Mouse (Mus musculus): ENCODE results near the gene Grn. TPM values are rescaled to one million over a fixed set of nuclear protein-coding genes. Genes with fewer than 3 reads are reported as not detected.
A peak's percentile ranks its signal among the peaks of the same experiment; 100 is the strongest.
"Not testable (repeated sequence)": the region's sequence is repeated elsewhere in the genome, so short reads cannot be mapped to it uniquely, and the experiment has no call there.

Gene Grn
- polyA plus RNA-seq (2016; fragmentation: Nextera tagmentation; extraction: Ambion mirVana) = 109 and 151 TPM in 2 replicates

- DNase-seq (ENCODE audit: low spot score) = peak; percentile 97
- Histone ChIP-seq H3K36me3 (peaks cover 27% of the 10 kb centered on the region), H3K27me3 (ENCODE audit: insufficient read depth, poor library complexity, severe bottlenecking) (no peaks in the 10 kb centered on the region), H3K9me3 (no peaks in the 10 kb centered on the region), H3K4me3 (peak within 1 kb of the TSS; percentile 78), H3K27ac (peak within 1 kb of the TSS; percentile 88), H3K4me1 (peaks cover 38% of the 10 kb centered on the region)
- under 1% methylated on average over 29 of the region's 29 CpGs for WGBS
Measured at GRCm38 (mm10) chr11:102430121-102431017, at the start of gene Grn. Grn (plus strand) TSS chr11:102430315.

- H3K36me3 ChIP-seq = no peaks in the 10 kb centered on the region; the same call in 1 of the 2 replicates
- peaks cover 3% of the 10 kb centered on the region; the same call in 1 of the 2 replicates for H3K9me3 ChIP-seq
- DNase-seq (ENCODE audit: low spot score) = no peak
- WGBS = 47% methylated on average over 4 of the region's 4 CpGs
- H3K27me3 ChIP-seq (ENCODE audit: insufficient read depth, poor library complexity, severe bottlenecking) = no peaks in the 10 kb centered on the region
- peaks cover 2% of the 10 kb centered on the region for H3K4me1 ChIP-seq
- no peak overlapping the region for H3K27ac ChIP-seq
- no peak overlapping the region for H3K4me3 ChIP-seq
Measured at GRCm38 (mm10) chr11:102381341-102382100, 48.6 kb upstream of the Grn start.

- WGBS = 79% methylated on average over 3 of the region's 3 CpGs
- DNase-seq (ENCODE audit: low spot score) = no peak
- Histone ChIP-seq H3K27ac (no peak overlapping the region), H3K27me3 (ENCODE audit: insufficient read depth, poor library complexity, severe bottlenecking) (no peaks in the 10 kb centered on the region), H3K4me3 (no peak overlapping the region), H3K9me3 (peaks cover 3% of the 10 kb centered on the region; the same call in 1 of the 2 replicates), H3K36me3 (no peaks in the 10 kb centered on the region; the same call in 1 of the 2 replicates), H3K4me1 (no peaks in the 10 kb centered on the region)
Measured at GRCm38 (mm10) chr11:102382794-102383193, 47.3 kb upstream of the Grn start.

- WGBS = 64% methylated on average over 1 of the region's 1 CpGs
- Histone ChIP-seq H3K36me3 (no peaks in the 10 kb centered on the region; the same call in 1 of the 2 replicates), H3K4me1 (no peaks in the 10 kb centered on the region), H3K27ac (no peak overlapping the region), H3K9me3 (peaks cover 3% of the 10 kb centered on the region; the same call in 1 of the 2 replicates), H3K4me3 (no peak overlapping the region), H3K27me3 (ENCODE audit: insufficient read depth, poor library complexity, severe bottlenecking) (no peaks in the 10 kb centered on the region)
- DNase-seq (ENCODE audit: low spot score) = peak; percentile 76
Measured at GRCm38 (mm10) chr11:102383365-102384136, 46.6 kb upstream of the Grn start.

- no peak overlapping the region for H3K27ac ChIP-seq
- 75% methylated on average over 2 of the region's 2 CpGs for WGBS
- H3K27me3 ChIP-seq (ENCODE audit: insufficient read depth, poor library complexity, severe bottlenecking) = no peaks in the 10 kb centered on the region
- no peaks in the 10 kb centered on the region for H3K36me3 ChIP-seq
- no peak overlapping the region for H3K4me3 ChIP-seq
- H3K4me1 ChIP-seq = no peaks in the 10 kb centered on the region
- no peaks in the 10 kb centered on the region for H3K9me3 ChIP-seq
- no peak for DNase-seq (ENCODE audit: low spot score)
Measured at GRCm38 (mm10) chr11:102384418-102384817, 45.7 kb upstream of the Grn start.

- WGBS = 59% methylated on average over 3 of the region's 4 CpGs
- DNase-seq (ENCODE audit: low spot score) = no peak
- no peak overlapping the region for H3K4me3 ChIP-seq
Measured at GRCm38 (mm10) chr11:102385075-102385474, 45.0 kb upstream of the Grn start.

GRCm38 (mm10) chr11:102386121-102386520, 44.0 kb upstream of the Grn start:
- 67% methylated on average over 5 of the region's 5 CpGs for WGBS

More at GRCm38 (mm10) chr11:102385075-102385474, 45.0 kb upstream of the Grn start:
- Histone ChIP-seq H3K27me3 (ENCODE audit: insufficient read depth, poor library complexity, severe bottlenecking) (no peaks in the 10 kb centered on the region), H3K4me1 (no peaks in the 10 kb centered on the region), H3K27ac (no peak overlapping the region), H3K36me3 (no peaks in the 10 kb centered on the region), H3K9me3 (no peaks in the 10 kb centered on the region)

GRCm38 (mm10) chr11:102389436-102389835, 40.7 kb upstream of the Grn start:
- not testable (repeated sequence) for H3K9me3 ChIP-seq; H3K4me3 ChIP-seq; DNase-seq (ENCODE audit: low spot score); H3K36me3 ChIP-seq; H3K27me3 ChIP-seq (ENCODE audit: insufficient read depth, poor library complexity, severe bottlenecking); H3K27ac ChIP-seq
- H3K4me1 ChIP-seq = peaks cover 17% of the 10 kb centered on the region
- WGBS = 76% methylated on average over 5 of the region's 5 CpGs

More at GRCm38 (mm10) chr11:102386121-102386520, 44.0 kb upstream of the Grn start:
- H3K4me1 ChIP-seq = no peaks in the 10 kb centered on the region
- H3K27me3 ChIP-seq (ENCODE audit: insufficient read depth, poor library complexity, severe bottlenecking) = no peaks in the 10 kb centered on the region
- H3K36me3 ChIP-seq = no peaks in the 10 kb centered on the region
- no peak for DNase-seq (ENCODE audit: low spot score)
- no peak overlapping the region for H3K27ac ChIP-seq
- no peak overlapping the region for H3K4me3 ChIP-seq
- no peaks in the 10 kb centered on the region for H3K9me3 ChIP-seq

GRCm38 (mm10) chr11:102392441-102393237, 37.5 kb upstream of the Grn start:
- whole genome bisulfite sequencing = 14% methylated on average over 15 of the region's 15 CpGs
- Histone ChIP-seq H3K4me1 (peaks cover 23% of the 10 kb centered on the region), H3K27ac (no peak overlapping the region), H3K36me3 (no peaks in the 10 kb centered on the region), H3K4me3 (peak overlapping the region; percentile 58), H3K9me3 (no peaks in the 10 kb centered on the region), H3K27me3 (ENCODE audit: insufficient read depth, poor library complexity, severe bottlenecking) (peaks cover 42% of the 10 kb centered on the region)
- no peak for DNase-seq (ENCODE audit: low spot score)

- WGBS = under 1% methylated on average over 34 of the region's 34 CpGs
- Histone ChIP-seq H3K4me1 (peaks cover 28% of the 10 kb centered on the region), H3K9me3 (no peaks in the 10 kb centered on the region), H3K27ac (no peak within 1 kb of the TSS), H3K36me3 (no peaks in the 10 kb centered on the region), H3K4me3 (peak within 1 kb of the TSS; percentile 58), H3K27me3 (ENCODE audit: insufficient read depth, poor library complexity, severe bottlenecking) (peaks cover 48% of the 10 kb centered on the region)
- peak; percentile 94 for DNase-seq (ENCODE audit: low spot score)
Measured at GRCm38 (mm10) chr11:102393238-102393634, 36.9 kb upstream of the Grn start, which contains the start of gene Rundc3a. Rundc3a (plus strand) TSS chr11:102393403.

GRCm38 (mm10) chr11:102393719-102394420, 36.2 kb upstream of the Grn start:
- Histone ChIP-seq H3K36me3 (no peaks in the 10 kb centered on the region), H3K27ac (no peak overlapping the region), H3K27me3 (ENCODE audit: insufficient read depth, poor library complexity, severe bottlenecking) (peaks cover 54% of the 10 kb centered on the region), H3K4me3 (peak overlapping the region; percentile 58), H3K9me3 (no peaks in the 10 kb centered on the region), H3K4me1 (peaks cover 28% of the 10 kb centered on the region)
- DNase-seq (ENCODE audit: low spot score) = no peak
- 9% methylated on average over 17 of the region's 17 CpGs for WGBS

All from heart, embryonic 10.5 days (tissue).